Mouse (Mus musculus) C2C12 (cell line): Measurements from ENCODE around the gene Bbs7.

ENCODE experiments used
- CTCF ChIP-seq: IDR thresholded peaks from one replicate; pipeline ENCODE4 v1.5.1; 2011; ENCODE audit not compliant: control insufficient read depth, insufficient read depth, insufficient read length
- FOSL1 ChIP-seq: IDR thresholded peaks from one replicate; pipeline ENCODE4 v1.8.0; 2011; ENCODE audit warnings: mild to moderate bottlenecking, low read length; ENCODE audit not compliant: poor library complexity, insufficient read depth, severe bottlenecking
- MAX ChIP-seq: IDR thresholded peaks from one replicate; pipeline ENCODE4 v1.6.1; 2011; ENCODE audit warnings: mild to moderate bottlenecking, control low read depth
- USF1 ChIP-seq: IDR thresholded peaks from one replicate; pipeline ENCODE4 v1.6.1; 2011; ENCODE audit warnings: low read depth, mild to moderate bottlenecking, control low read depth, moderate library complexity

GRCm38 (mm10) chr3:36613908-36614255 lies 605 bp upstream of the Bbs7 start:
- TF ChIP-seq FOSL1 (no peak), CTCF (no peak), USF1 (no peak), MAX (no peak)
